Mouse (Mus musculus) intestine, embryonic 15.5 days (tissue): ENCODE measurements at regions not wholly inside any gene's neighbourhood (a gene's known extent, or its start where the extent isn't known, plus 50 kb on each side); places are given as distances from the start of the nearest gene placed in this dataset.

Experiments
- ATAC-seq: fragments of 200-750 bp; cut with Nextera tagmentation; 2 replicates; pipeline ENCODE4 v1.8.0; 2017; ENCODE audit warnings: moderate TSS enrichment, moderate library complexity
- H3K27ac ChIP-seq: fragments of 300-500 bp; sonication (generic); 2 replicates; pipeline ENCODE4 v1.5.1; 2015; ENCODE audit warnings: mild to moderate bottlenecking, inconsistent platforms
- H3K27me3 ChIP-seq: fragments of 300-500 bp; sonication (generic); replicated peaks from 2 replicates; pipeline ENCODE4 v1.6.1; 2015; ENCODE audit warnings: inconsistent platforms
- H3K36me3 ChIP-seq: fragments of 300-500 bp; sonication (generic); 2 replicates; pipeline ENCODE4 v1.6.1; 2015; ENCODE audit warnings: inconsistent platforms
- H3K4me1 ChIP-seq: fragments of 300-500 bp; sonication (generic); replicated peaks from 2 replicates; pipeline ENCODE4 v1.6.1; 2015; ENCODE audit warnings: inconsistent platforms
- H3K4me2 ChIP-seq: fragments of 300-500 bp; sonication (generic); replicated peaks from 2 replicates; pipeline ENCODE4 v1.6.1; 2015; ENCODE audit warnings: mild to moderate bottlenecking, inconsistent platforms
- H3K4me3 ChIP-seq: fragments of 300-500 bp; sonication (generic); replicated peaks from 2 replicates; pipeline ENCODE4 v1.5.1; 2015; ENCODE audit warnings: inconsistent platforms
- H3K9ac ChIP-seq: fragments of 300-500 bp; sonication (generic); 2 replicates; pipeline ENCODE4 v1.6.1; 2015; ENCODE audit warnings: inconsistent platforms
- H3K9me3 ChIP-seq: fragments of 300-500 bp; sonication (generic); 2 replicates; pipeline ENCODE4 v1.6.1; 2016; ENCODE audit warnings: inconsistent platforms
- WGBS: fragments of 180-500 bp; shearing (Covaris S2); methylation state at CpG from one replicate; pipeline ENCODE4 v1.1.7; 2015; 5-methylcytosine and 5-hydroxymethylcytosine counted together

- Histone ChIP-seq H3K4me2 (no peak overlapping the region), H3K36me3 (no peaks in the 10 kb centered on the region), H3K9me3 (no peaks in the 10 kb centered on the region), H3K4me1 (no peaks in the 10 kb centered on the region), H3K27ac (no peak overlapping the region), H3K4me3 (no peak overlapping the region), H3K27me3 (no peaks in the 10 kb centered on the region), H3K9ac (no peak overlapping the region)
- 7% methylated on average over 7 of the region's 7 CpGs for WGBS
- 0 out of 2 replicates have a peak, but pooled peaks have one; percentile 45 for ATAC-seq
These were observed 218.2 kb downstream of the Pax3 start for GRCm38 (mm10) chr1:77978696-77979095.

- no peaks in the 10 kb centered on the region for H3K4me1 ChIP-seq
- H3K36me3 ChIP-seq, result no peaks in the 10 kb centered on the region
- H3K4me3 ChIP-seq, result no peak overlapping the region
- H3K9me3 ChIP-seq, result no peaks in the 10 kb centered on the region
- H3K27ac ChIP-seq, result no peak overlapping the region
- no peak for ATAC-seq
- 90% methylated on average over 18 of the region's 18 CpGs for WGBS
- H3K27me3 ChIP-seq, result no peaks in the 10 kb centered on the region
- no peak overlapping the region for H3K9ac ChIP-seq
- no peak overlapping the region for H3K4me2 ChIP-seq
These were observed 221.0 kb downstream of the Pax3 start for GRCm38 (mm10) chr1:77975941-77976340.

GRCm38 (mm10) chr1:77972301-77972717, 224.6 kb downstream of the Pax3 start:
- Histone ChIP-seq H3K4me1 (no peaks in the 10 kb centered on the region), H3K4me2 (no peak overlapping the region), H3K36me3 (no peaks in the 10 kb centered on the region), H3K27me3 (no peaks in the 10 kb centered on the region), H3K9ac (no peak overlapping the region), H3K4me3 (no peak overlapping the region), H3K9me3 (no peaks in the 10 kb centered on the region), H3K27ac (no peak overlapping the region)
- WGBS, result 15% methylated on average over 9 of the region's 9 CpGs
- no peak for ATAC-seq

DNA sequence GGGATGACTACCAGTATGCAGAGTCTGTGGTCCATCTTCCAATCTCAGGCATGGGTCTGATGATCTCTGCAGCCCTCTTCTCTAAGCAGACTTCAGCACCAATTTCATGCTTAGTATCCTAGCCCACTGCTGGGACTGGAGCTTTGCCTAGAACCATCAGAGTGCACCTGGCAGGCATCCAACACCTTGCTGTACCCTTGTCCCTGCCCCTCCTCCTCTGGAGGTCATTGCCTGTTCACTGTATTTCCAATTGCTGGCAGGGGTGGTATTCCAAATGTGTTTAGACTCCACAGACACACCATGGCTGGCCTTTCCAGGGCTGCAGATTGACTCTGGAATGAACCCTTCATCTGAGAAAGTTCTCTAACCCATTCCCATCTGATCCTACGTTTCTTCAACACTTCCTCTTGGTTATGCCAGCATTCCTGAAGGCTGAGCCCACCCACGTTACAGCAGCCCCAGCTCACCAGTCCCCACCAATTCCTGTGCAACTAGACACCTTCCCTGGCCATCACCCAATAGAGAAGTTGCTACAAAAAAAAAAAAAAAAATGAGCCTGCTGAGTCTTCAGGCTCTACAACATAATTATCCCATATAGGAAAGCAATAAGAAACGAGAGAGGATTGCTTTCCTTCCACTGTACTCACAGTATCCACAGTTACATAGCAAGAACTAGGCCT, 232.1 kb downstream of the Pax3 start:
- WGBS, result 36% methylated on average over 3 of the region's 3 CpGs
- no peak for ATAC-seq
- no peaks in the 10 kb centered on the region for H3K4me1 ChIP-seq

GRCm38 (mm10) chr1:77959309-77959708, 237.6 kb downstream of the Pax3 start:
- 75% methylated on average over 1 of the region's 1 CpGs for WGBS
- no peaks in the 10 kb centered on the region for H3K27me3 ChIP-seq
- ATAC-seq, result no peak
- H3K9ac ChIP-seq, result no peak overlapping the region
- H3K4me2 ChIP-seq, result no peak overlapping the region
- H3K36me3 ChIP-seq, result no peaks in the 10 kb centered on the region
- no peak overlapping the region for H3K27ac ChIP-seq
- H3K4me3 ChIP-seq, result no peak overlapping the region
- H3K9me3 ChIP-seq, result no peaks in the 10 kb centered on the region
- H3K4me1 ChIP-seq, result no peaks in the 10 kb centered on the region

More for the DNA sequence above, 232.1 kb downstream of the Pax3 start:
- Histone ChIP-seq H3K4me3 (no peak overlapping the region), H3K27me3 (no peaks in the 10 kb centered on the region), H3K27ac (no peak overlapping the region), H3K9ac (no peak overlapping the region), H3K4me2 (no peak overlapping the region), H3K36me3 (no peaks in the 10 kb centered on the region), H3K9me3 (no peaks in the 10 kb centered on the region)

DNA sequence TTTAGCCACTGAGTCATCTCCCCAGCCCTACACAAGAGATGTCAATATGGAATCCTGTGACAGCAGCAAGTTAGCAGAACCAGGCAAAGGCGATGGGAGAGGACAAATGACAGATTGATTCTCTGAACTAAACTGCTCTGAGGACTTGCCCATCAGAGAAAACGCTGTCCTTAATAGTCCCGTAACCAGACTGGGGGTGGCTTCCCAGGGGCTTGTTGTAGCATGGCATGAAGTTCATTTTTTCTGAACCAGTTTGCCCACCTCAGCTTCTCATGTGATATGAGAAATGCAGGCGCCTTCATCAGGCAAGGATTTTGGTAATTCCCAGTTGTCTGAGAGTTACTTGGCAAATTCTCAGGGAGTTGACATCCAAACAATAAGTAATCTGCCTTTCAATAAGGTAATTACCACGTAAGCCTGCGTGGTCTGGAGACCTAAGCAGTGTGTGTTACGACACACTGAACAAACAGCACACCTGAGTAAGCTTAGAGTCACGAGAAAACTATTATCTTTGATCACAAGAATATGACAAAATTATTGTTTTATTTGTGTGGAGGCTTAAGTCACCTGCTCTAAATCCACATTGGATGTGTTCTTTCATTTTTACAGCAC, 239.7 kb downstream of the Pax3 start:
- Histone ChIP-seq H3K4me3 (no peak overlapping the region), H3K27me3 (no peaks in the 10 kb centered on the region), H3K4me2 (no peak overlapping the region), H3K27ac (no peak overlapping the region), H3K36me3 (no peaks in the 10 kb centered on the region), H3K4me1 (no peaks in the 10 kb centered on the region), H3K9ac (no peak overlapping the region), H3K9me3 (no peaks in the 10 kb centered on the region)
- 73% methylated on average over 8 of the region's 8 CpGs for WGBS
- ATAC-seq, result no peak

- no peak for ATAC-seq
- 76% methylated on average over 2 of the region's 2 CpGs for WGBS
- no peak overlapping the region for H3K4me2 ChIP-seq
These were observed 249.0 kb downstream of the Pax3 start for GRCm38 (mm10) chr1:77947894-77948293.

DNA sequence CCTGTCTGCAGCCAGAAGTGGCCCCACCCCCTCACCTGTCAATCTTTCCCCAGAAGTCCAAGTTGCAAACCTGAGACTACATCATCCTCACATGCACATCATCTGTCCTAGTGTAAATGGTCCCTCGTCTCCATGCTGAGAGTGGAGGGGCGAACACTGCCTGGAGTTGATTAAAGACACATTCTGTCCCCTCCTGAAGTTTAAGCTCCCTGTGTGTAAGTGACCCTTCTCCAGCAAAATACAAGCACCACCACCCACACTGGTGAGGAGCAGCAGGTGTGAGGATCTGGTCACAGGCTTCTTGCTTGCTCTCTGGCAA, 252.6 kb downstream of the Pax3 start:
- ATAC-seq, result no peak
- H3K9ac ChIP-seq, result no peak overlapping the region
- no peak overlapping the region for H3K4me3 ChIP-seq
- H3K4me1 ChIP-seq, result no peaks in the 10 kb centered on the region
- no peak overlapping the region for H3K27ac ChIP-seq
- H3K36me3 ChIP-seq, result no peaks in the 10 kb centered on the region
- WGBS, result 83% methylated on average over 2 of the region's 2 CpGs
- H3K27me3 ChIP-seq, result no peaks in the 10 kb centered on the region
- no peaks in the 10 kb centered on the region for H3K9me3 ChIP-seq
- no peak overlapping the region for H3K4me2 ChIP-seq

More at GRCm38 (mm10) chr1:77947894-77948293, 249.0 kb downstream of the Pax3 start:
- Histone ChIP-seq H3K27me3 (no peaks in the 10 kb centered on the region), H3K36me3 (no peaks in the 10 kb centered on the region), H3K9me3 (no peaks in the 10 kb centered on the region), H3K4me1 (no peaks in the 10 kb centered on the region), H3K4me3 (no peak overlapping the region), H3K9ac (no peak overlapping the region), H3K27ac (no peak overlapping the region)

GRCm38 (mm10) chr1:77943633-77944326, 253.2 kb downstream of the Pax3 start:
- Histone ChIP-seq H3K27ac (no peak overlapping the region), H3K4me2 (no peak overlapping the region), H3K36me3 (no peaks in the 10 kb centered on the region), H3K9ac (no peak overlapping the region), H3K9me3 (no peaks in the 10 kb centered on the region), H3K4me1 (no peaks in the 10 kb centered on the region), H3K4me3 (no peak overlapping the region), H3K27me3 (no peaks in the 10 kb centered on the region)
- WGBS, result 72% methylated on average over 14 of the region's 14 CpGs
- no peak for ATAC-seq

DNA sequence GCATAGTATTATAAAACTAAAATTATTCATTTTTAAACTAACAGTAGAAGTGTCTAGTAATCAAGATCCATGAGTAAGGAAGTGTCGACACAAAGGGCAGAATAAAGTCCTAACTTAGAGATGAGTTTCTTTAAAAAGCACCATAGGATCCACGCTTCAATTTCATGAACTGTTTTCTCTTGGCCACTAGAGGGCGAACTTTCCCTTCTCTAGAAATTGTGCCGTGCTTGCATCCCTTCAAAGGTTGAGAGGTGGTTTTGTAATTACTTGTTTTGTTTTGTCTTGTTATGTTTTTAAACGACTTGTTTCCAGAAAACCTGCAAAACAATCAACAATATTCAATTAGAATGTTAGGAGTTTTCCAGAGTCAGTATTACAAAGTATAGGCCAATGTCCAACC, 253.8 kb downstream of the Pax3 start:
- no peak overlapping the region for H3K27ac ChIP-seq
- under 1% methylated on average over 5 of the region's 5 CpGs for WGBS
- H3K4me3 ChIP-seq, result no peak overlapping the region
- H3K36me3 ChIP-seq, result no peaks in the 10 kb centered on the region
- no peak overlapping the region for H3K9ac ChIP-seq
- no peak overlapping the region for H3K4me2 ChIP-seq
- H3K27me3 ChIP-seq, result no peaks in the 10 kb centered on the region
- ATAC-seq, result no peak
- no peaks in the 10 kb centered on the region for H3K9me3 ChIP-seq
- no peaks in the 10 kb centered on the region for H3K4me1 ChIP-seq

DNA sequence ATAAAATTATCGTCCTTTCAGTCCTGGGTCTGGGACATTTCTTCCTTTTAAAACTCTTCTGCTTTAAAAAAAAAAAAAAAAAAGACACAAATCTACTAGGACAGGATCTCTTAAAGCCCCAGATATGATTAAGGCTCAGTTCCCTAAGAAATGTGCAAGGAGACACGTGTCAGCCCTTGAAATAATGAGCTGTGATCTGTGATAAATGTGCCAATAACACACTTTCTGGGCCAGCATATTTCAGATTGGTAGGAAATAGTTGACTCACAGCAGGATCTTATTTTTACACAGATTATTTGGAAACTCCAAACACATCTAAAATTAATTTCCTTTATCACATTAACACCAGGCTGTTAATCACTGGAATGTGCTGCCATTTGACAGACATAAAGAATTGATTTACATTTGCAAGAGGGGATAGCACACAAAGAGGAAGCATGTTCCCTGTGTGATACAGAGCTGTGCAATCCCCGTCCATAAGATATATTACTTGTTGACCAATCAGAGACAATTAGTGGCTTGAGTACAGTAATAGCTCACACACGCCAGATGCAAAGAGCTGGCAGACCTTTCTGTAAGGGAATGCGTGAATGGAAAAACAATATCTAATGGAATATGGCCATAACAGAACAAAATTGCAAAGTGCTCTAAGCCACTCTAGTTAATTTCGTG, 263.7 kb downstream of the Pax3 start:
- H3K9ac ChIP-seq, result no peak overlapping the region
- no peak for ATAC-seq
- H3K4me2 ChIP-seq, result no peak overlapping the region
- WGBS, result 48% methylated on average over 6 of the region's 6 CpGs
- no peaks in the 10 kb centered on the region for H3K4me1 ChIP-seq
- no peaks in the 10 kb centered on the region for H3K36me3 ChIP-seq
- no peaks in the 10 kb centered on the region for H3K27me3 ChIP-seq
- no peak overlapping the region for H3K27ac ChIP-seq
- no peak overlapping the region for H3K4me3 ChIP-seq
- no peaks in the 10 kb centered on the region for H3K9me3 ChIP-seq

GRCm38 (mm10) chr1:77932226-77932625, 264.7 kb downstream of the Pax3 start:
- Histone ChIP-seq H3K4me2 (no peak overlapping the region), H3K27me3 (no peaks in the 10 kb centered on the region), H3K4me1 (no peaks in the 10 kb centered on the region), H3K9me3 (no peaks in the 10 kb centered on the region), H3K36me3 (no peaks in the 10 kb centered on the region), H3K27ac (no peak overlapping the region), H3K4me3 (no peak overlapping the region), H3K9ac (no peak overlapping the region)
- ATAC-seq, result no peak
- WGBS, result 72% methylated on average over 5 of the region's 5 CpGs
